Mouse (Mus musculus) adrenal gland, adult 2 months (tissue): ENCODE results near the gene Samt2. TPM values are rescaled to one million over a fixed set of nuclear protein-coding genes. Genes with fewer than 3 reads are reported as not detected.
"Not testable (repeated sequence)": the region's sequence is repeated elsewhere in the genome, so short reads cannot be mapped to it uniquely, and the experiment has no call there.

Source experiments
- DNase-seq: peaks from one replicate; pipeline ENCODE4 v3.0.0; 2021
- long read RNA-seq: library from polyadenylated mRNA; stranded (forward); transcript quantifications from one replicate; pipeline ENCODE4 v2.0.0, GENCODE M21; 2021
- polyA plus RNA-seq: library from polyadenylated mRNA; depleted of rRNA; stranded (reverse); fragments of >200 nt; gene quantifications from 2 replicates; pipeline ENCODE4 v1.2.3, GENCODE M21; 2012; rRNA removed
- total RNA-seq, 2 experiments: library from RNA; stranded (reverse); gene quantifications; 2 replicates each; pipeline ENCODE4 v1.2.3; 2021

Samt2 gene
- total RNA-seq (not detected), polyA plus RNA-seq (not detected in 2 replicates)
- long read RNA-seq = 0 reads

GRCm38 (mm10) chrX:154579260-154579659 lies at the start of gene Samt2:
Samt2 (minus strand) TSS chrX:154579360.
- DNase-seq = not testable (repeated sequence)

Other genes starting within 250 kb of the Samt2 start
- not detected for gene 4930524N10Rik, start 236.0 kb downstream of the Samt2 start, total RNA-seq
- not detected in 2 replicates for gene 4930524N10Rik, start 236.0 kb downstream of the Samt2 start, polyA plus RNA-seq
- gene Samt4, start 97.4 kb downstream of the Samt2 start, total RNA-seq = not detected
- not detected in 2 replicates for gene Samt4, start 97.4 kb downstream of the Samt2 start, polyA plus RNA-seq